In genomic region chr5:116457791-116458190, GRCm38 (mm10) we compare ENCODE assay signal across 28 mouse cellular contexts. TPM values are rescaled to one million over a fixed set of nuclear protein-coding genes. Genes with fewer than 3 reads are reported as not detected.
"Had no signal": no experiment of that assay in that cellular context is flagged by ENCODE, and none has a peak within 500 bp of the region (broad histone marks: within the 10 kb centered on the region; RNA-seq: fewer than 3 reads in every experiment).

No protein-coding gene starts in this region.

- H3K4me2 ChIP-seq: hindbrain, embryonic 14.5 days; limb, embryonic 12.5 days; liver, embryonic 11.5 days; liver, embryonic 13.5 days had no signal

- H3K36me3 ChIP-seq: heart, embryonic 10.5 days; heart, embryonic 12.5 days; intestine, embryonic 15.5 days; limb, embryonic 10.5 days; limb, embryonic 12.5 days; liver, embryonic 13.5 days had no signal

- H3K9me3 ChIP-seq: heart, embryonic 10.5 days; heart, embryonic 12.5 days; hindbrain, embryonic 10.5 days; intestine, embryonic 15.5 days; limb, embryonic 10.5 days; limb, embryonic 12.5 days; liver, embryonic 13.5 days had no signal

- H3K4me1 ChIP-seq: liver, embryonic 13.5 days had no signal

- H3K4me3 ChIP-seq: gastrocnemius, adult 2 months; heart, embryonic 12.5 days; hindbrain, embryonic 10.5 days; intestine, embryonic 15.5 days; layer of hippocampus, adult 2 months; left cerebral cortex, adult 2 months; limb, embryonic 10.5 days; limb, embryonic 12.5 days; liver, embryonic 13.5 days had no signal

- H3K27me3 ChIP-seq: intestine, embryonic 15.5 days; liver, embryonic 13.5 days had no signal

- H3K27ac ChIP-seq: gastrocnemius, adult 2 months; heart, embryonic 10.5 days; hindbrain, embryonic 10.5 days; hindbrain, embryonic 14.5 days; intestine, embryonic 15.5 days; layer of hippocampus, adult 2 months; left cerebral cortex, adult 2 months; limb, embryonic 10.5 days; limb, embryonic 12.5 days; liver, embryonic 13.5 days had no signal

- DNase-seq: gastrocnemius, adult 2 months; gastrocnemius, postnatal 10 days; gastrocnemius, postnatal 25 days; heart, adult 18-20 months; heart, postnatal 10 days; heart, postnatal 4 days; kidney, adult 18-20 months; kidney, adult 8-10 months; kidney, postnatal 10 days; kidney, postnatal 25 days; kidney, postnatal 4 days; layer of hippocampus, postnatal 36 days; liver; liver, embryonic 13.5 days had no signal

- H3K9ac ChIP-seq: hindbrain, embryonic 14.5 days; intestine, embryonic 15.5 days; limb, embryonic 12.5 days; liver, embryonic 13.5 days had no signal

- ATAC-seq: hindbrain, embryonic 16.5 days; inflammation-experienced regulatory T-cells, adult 6 months; intestine, embryonic 15.5 days; intestine, postnatal 0 days had no signal

RNA-seq across cellular contexts. Expression of gene Hspb8, which starts 35.1 kb away (rescaled TPM):
- total RNA-seq: granulocyte monocyte progenitor cell, adult 5-6 weeks had no signal
- polyA plus RNA-seq: inflammation-experienced regulatory T-cells, adult 6 months had no signal
